Mouse (Mus musculus) granulocyte monocyte progenitor cell, adult 5-6 weeks (primary cell): ENCODE results near the gene Zfp300. TPM values are rescaled to one million over a fixed set of nuclear protein-coding genes. Genes with fewer than 3 reads are reported as not detected.
A peak's percentile ranks its signal among the peaks of the same experiment; 100 is the strongest.

Experiments
- ATAC-seq: replicated peaks from 2 replicates; pipeline ENCODE4 v1.8.0; 2016; ENCODE audit warnings: mild to moderate bottlenecking, moderate TSS enrichment, inconsistent platforms; ENCODE audit not compliant: poor library complexity, severe bottlenecking
- total RNA-seq, 2 experiments: library from RNA; stranded (forward) in 1 of 2; stranded (reverse) in 1 of 2; fragments of 200-712, 200-1000 nt in 1 of 2; fragments of >200 nt in 1 of 2; fragmentation: Nextera tagmentation in 1 of 2; gene quantifications; 2 replicates each; pipeline ENCODE4 v1.2.3; 2014 to 2017

Gene Zfp300
- total RNA-seq (2014; fragmentation: Nextera tagmentation), result not detected in 2 replicates
- 0.73 and 1.3 TPM in 2 replicates for total RNA-seq (2017)

DNA sequence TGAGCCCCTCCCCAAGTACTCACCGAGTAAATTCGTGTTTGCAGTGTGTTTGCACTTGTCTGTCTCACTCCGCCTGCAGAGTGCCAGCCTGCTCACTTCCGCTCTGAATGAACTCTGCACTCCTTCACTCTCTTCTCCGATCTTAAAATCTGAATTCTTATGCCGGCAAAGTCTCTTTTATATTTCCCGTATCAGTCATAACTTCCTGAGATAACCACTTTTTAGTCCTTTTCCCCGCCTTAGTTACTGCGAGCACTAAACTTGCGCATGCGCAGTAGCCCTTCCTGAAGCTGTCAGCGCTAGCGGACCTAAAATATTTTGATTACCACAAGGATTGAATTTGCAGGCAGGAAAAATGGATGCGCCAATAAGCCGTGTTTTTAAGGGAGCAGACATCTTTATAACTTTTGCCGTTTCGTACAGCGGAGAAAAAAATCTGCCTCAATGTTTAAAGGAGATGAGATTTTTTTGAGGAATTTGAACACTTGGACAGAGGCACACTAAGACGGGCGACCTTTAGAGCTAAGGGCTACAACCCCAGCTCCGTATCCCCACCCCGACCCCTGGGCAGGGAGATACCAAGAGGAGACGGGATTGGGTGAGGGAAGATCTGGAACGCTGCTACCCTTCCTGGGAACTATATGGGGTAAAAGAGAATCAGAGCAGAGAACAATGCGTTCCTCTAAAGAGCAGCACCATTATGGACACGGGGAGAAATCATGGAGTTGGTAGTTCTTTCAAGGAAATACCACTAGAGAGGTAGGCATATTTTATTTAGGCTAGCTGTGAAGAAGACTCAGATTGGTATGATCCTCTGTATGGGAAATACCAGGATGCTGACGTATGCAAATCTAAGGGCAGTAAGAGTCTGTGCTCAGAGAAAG, at the start of gene Zfp300:
TSS of gene Zfp300 (minus strand) at position 545 of the 884 bp plus-strand sequence.
- peak; percentile 70 for ATAC-seq

DNA sequence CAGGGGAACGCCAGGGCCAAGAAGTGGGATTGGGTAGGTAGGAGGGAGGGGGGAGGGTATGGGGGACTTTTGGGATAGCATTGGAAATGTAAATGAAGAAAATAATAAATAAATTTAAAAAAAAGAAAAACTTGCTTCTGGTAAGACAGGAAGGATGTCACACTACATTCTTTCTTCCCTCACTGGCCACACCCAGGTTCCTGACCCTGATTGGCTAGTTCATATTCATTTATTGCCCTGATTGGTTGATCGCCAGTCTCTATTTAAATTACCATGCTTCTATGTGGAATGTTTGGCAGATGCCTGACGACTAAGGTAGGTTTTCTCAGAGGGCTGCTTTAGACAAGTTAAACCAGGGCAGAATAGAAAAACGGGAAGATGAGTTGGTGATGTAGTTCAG, 26.2 kb upstream of the Zfp300 start, which contains the start of gene Ssxa1:
TSS of gene Ssxa1 (plus strand) at position 301 of the 400 bp plus-strand sequence.
- ATAC-seq, result no peak

DNA sequence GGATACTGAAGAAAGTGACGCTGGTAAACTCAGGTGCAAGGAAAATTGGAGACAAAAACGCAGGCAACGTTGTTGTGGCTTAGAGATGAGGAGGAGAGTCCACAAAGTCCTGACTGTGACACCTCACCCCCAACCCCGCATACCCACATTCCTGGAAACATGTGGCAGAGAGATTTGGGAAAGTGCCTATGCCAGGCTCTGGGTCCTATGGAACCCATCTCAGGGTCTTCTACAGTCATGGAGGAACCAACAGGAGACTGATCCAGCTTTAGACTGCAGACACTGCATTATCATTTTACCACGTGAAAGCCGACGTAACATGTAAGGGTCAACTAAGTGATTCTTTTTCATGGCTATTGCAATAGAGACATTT, 526 bp upstream of the Zfp300 start:
- ATAC-seq, result no peak

DNA sequence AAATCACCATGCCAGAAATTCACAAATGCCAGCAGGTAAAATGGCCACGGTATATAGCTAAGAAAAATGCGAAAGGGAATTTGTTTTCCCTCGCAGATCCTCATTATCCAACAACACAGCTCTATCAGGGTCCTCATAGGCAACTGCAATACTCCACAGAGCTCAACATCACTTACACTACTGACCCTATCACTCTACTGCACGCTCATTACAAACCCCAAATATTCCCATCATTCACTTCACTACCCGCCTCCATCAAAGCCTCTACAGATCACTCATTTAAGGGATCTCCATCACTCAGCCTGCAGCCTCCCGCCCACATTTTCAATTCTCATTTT, 713 bp downstream of the Zfp300 start:
- ATAC-seq, result no peak

DNA sequence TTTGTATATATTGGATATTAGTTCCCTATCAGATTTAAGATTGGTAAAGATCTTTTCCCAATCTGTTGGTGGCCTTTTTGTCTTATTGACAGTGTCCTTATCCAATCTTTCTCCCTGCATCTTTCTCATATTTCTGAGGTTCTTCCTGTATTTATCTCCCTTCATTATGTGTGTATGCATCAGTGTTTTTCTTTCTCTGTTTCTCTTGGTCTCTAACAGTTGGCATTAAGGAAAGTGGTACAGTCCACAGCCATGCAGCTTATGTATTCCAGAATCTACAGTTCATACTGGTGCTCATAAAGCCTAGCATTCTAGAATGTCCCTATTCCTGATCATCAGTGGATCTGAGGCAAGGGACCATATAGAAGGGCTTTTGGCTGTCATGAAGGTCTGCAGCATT, 21.2 kb downstream of the Zfp300 start, which contains the start of gene Spaca5:
TSS of gene Spaca5 (plus strand) at position 301 of the 400 bp plus-strand sequence.
- ATAC-seq, result no peak

DNA sequence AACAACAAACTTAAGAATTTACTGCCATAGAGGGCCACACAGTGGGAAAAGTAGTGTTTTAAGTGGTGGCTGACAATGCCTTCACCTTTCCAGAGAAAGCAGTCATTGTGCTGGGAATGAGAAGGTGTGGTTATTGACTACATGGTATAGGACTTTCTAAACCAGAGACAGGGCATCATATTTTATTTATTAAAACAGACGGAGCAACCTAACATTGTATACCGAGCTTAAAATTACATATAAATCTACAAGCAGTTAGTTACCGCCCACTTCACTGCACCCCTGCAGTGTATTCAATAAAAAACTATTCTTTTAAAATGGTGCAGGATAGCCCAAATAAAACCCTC, 26.8 kb downstream of the Zfp300 start:
- ATAC-seq, result no peak

DNA sequence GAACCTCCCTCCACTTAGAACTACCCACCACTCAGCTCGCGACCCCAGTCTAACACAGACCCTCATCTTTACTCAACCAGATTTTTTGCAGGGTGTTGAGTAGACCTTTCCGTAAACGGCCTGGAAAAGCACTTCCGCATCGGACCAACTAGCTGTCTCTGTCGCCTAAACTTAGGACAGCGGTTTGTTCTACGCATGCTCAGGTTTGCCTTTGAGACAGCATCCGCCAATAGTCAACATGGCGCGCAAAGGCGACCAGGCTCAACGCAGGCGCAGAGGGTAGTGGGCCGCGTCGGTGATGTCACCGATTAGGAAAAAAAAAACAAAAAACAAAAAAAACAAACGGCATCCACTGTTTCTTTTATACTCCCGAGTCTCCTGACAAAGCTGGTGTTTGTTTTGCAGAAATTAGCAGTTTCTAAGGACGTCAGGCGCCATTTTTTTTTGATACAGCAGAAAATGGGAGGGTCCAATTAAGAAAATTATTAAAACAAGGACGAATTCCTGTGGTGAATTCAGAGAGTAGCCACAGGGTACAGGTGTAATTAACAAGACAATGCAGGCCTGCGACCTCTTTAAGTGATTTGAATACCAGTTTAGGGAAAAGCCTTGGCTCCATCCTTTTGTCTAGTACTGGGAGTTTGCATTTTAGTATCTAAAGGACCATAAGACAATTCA, 27.3 kb downstream of the Zfp300 start, which contains the start of gene Zfp182:
TSS of gene Zfp182 (minus strand) at position 451 of the 678 bp plus-strand sequence.
- peak; percentile 100 for ATAC-seq

DNA sequence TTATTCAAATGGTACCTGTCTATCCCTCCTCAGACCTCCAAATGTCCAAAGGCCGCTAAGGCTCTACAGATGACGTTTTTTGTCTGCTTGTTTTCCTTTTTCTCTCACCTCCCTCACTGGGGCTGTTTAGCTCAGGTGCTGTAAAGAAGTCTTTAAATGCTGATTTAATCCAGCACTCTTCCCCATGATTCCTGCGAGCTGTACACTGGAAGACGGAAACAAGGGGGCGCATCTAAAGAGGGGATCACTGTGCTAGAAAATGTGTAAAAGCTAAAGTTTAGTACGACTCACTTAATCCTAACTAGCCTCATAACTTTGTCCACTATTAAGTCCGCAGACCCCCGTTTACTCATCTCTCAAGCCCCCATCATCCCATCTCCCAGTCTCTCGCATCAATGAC, 27.9 kb downstream of the Zfp300 start:
- no peak for ATAC-seq

Other genes with a start within 250 kb of the Zfp300 start
- gene Timp1, start 219.4 kb downstream of the Zfp300 start, total RNA-seq (2014; fragmentation: Nextera tagmentation), result not detected in 2 replicates
- gene Timp1, start 219.4 kb downstream of the Zfp300 start, total RNA-seq (2017), result not detected in 2 replicates
- not detected in 2 replicates for gene Syn1, start 168.5 kb downstream of the Zfp300 start, total RNA-seq (2014; fragmentation: Nextera tagmentation)
- not detected in 2 replicates for gene Syn1, start 168.5 kb downstream of the Zfp300 start, total RNA-seq (2017)
- gene Cfp, start 158.0 kb downstream of the Zfp300 start, total RNA-seq (2014; fragmentation: Nextera tagmentation), result 46.8 and 65.6 TPM in 2 replicates
- 30.8 and 33.2 TPM in 2 replicates for gene Cfp, start 158.0 kb downstream of the Zfp300 start, total RNA-seq (2017)
- 6.5 and 11.1 TPM in 2 replicates for gene Elk1, start 138.9 kb downstream of the Zfp300 start, total RNA-seq (2014; fragmentation: Nextera tagmentation)
- gene Elk1, start 138.9 kb downstream of the Zfp300 start, total RNA-seq (2017), result 2.7 and 3.3 TPM in 2 replicates
- 52.4 and 85.8 TPM in 2 replicates for gene Uxt, start 127.5 kb downstream of the Zfp300 start, total RNA-seq (2014; fragmentation: Nextera tagmentation)
- 37.4 and 47.4 TPM in 2 replicates for gene Uxt, start 127.5 kb downstream of the Zfp300 start, total RNA-seq (2017)
- 19.2 and 23.4 TPM in 2 replicates for gene Zfp182, start 27.2 kb downstream of the Zfp300 start, total RNA-seq (2014; fragmentation: Nextera tagmentation)
- 11.0 and 15.4 TPM in 2 replicates for gene Zfp182, start 27.2 kb downstream of the Zfp300 start, total RNA-seq (2017)
- gene Spaca5, start 21.1 kb downstream of the Zfp300 start, total RNA-seq (2014; fragmentation: Nextera tagmentation), result not detected in 2 replicates
- gene Spaca5, start 21.1 kb downstream of the Zfp300 start, total RNA-seq (2017), result not detected in 2 replicates
- not detected in 2 replicates for gene Ssxa1, start 26.3 kb upstream of the Zfp300 start, total RNA-seq (2014; fragmentation: Nextera tagmentation)
- gene Ssxa1, start 26.3 kb upstream of the Zfp300 start, total RNA-seq (2017), result not detected in 2 replicates
- gene Gm21876, start 86.1 kb upstream of the Zfp300 start, total RNA-seq (2014; fragmentation: Nextera tagmentation), result not detected in 2 replicates
- gene Gm21876, start 86.1 kb upstream of the Zfp300 start, total RNA-seq (2017), result not detected in 2 replicates